Mouse (Mus musculus) kidney, adult 2 months (tissue): ENCODE measurements around the gene Abcb9. TPM values are rescaled to one million over a fixed set of nuclear protein-coding genes. Genes with fewer than 3 reads are reported as not detected.
A peak's percentile ranks its signal among the peaks of the same experiment; 100 is the strongest.
"Not testable (repeated sequence)": the region's sequence is repeated elsewhere in the genome, so short reads cannot be mapped to it uniquely, and the experiment has no call there.

Source experiments
- DNase-seq: peaks from one replicate; pipeline ENCODE4 v3.0.0; 2021
- H3K27ac ChIP-seq: fragments of 200-500 bp; 2 replicates; pipeline ENCODE4 v1.5.1; 2012; ENCODE audit warnings: low read depth, low read length, control low read depth, inconsistent platforms; ENCODE audit not compliant: insufficient read depth
- H3K27me3 ChIP-seq: fragments of 200-500 bp; replicated peaks from 2 replicates; pipeline ENCODE4 v1.6.1; 2012; ENCODE audit warnings: mild to moderate bottlenecking, moderate library complexity, low read length, inconsistent platforms; ENCODE audit not compliant: control insufficient read depth, insufficient read depth
- H3K36me3 ChIP-seq: fragments of 200-500 bp; 2 replicates; pipeline ENCODE4 v1.6.1; 2012; ENCODE audit warnings: mild to moderate bottlenecking, moderate library complexity, low read length, inconsistent platforms; ENCODE audit not compliant: control insufficient read depth, insufficient read depth
- H3K4me1 ChIP-seq: fragments of 200-500 bp; 2 replicates; pipeline ENCODE4 v1.6.1; 2011; ENCODE audit warnings: low read length; ENCODE audit not compliant: control insufficient read depth, insufficient read depth
- H3K4me3 ChIP-seq: fragments of 200-500 bp; 2 replicates; pipeline ENCODE4 v1.5.1; 2011; ENCODE audit warnings: mild to moderate bottlenecking, low read depth, low read length, control low read depth; ENCODE audit not compliant: insufficient read depth
- CTCF ChIP-seq: fragments of 200-500 bp; conservative IDR thresholded peaks from 2 replicates; pipeline ENCODE4 v1.5.1; 2011; ENCODE audit warnings: low read depth, mild to moderate bottlenecking, control low read depth, low read length, moderate library complexity, mixed read lengths; ENCODE audit not compliant: insufficient read depth, insufficient read length
- POLR2A ChIP-seq: fragments of 200-500 bp; IDR thresholded peaks from one replicate; pipeline ENCODE4 v1.6.1; 2011; ENCODE audit warnings: low read depth, low read length, control low read depth
- WGBS: fragments of 180-500 bp; shearing (Covaris S2); methylation state at CpG from one replicate; pipeline ENCODE4 v1.1.7; 2018; 5-methylcytosine and 5-hydroxymethylcytosine counted together
- polyA plus RNA-seq: library from polyadenylated mRNA; depleted of rRNA; stranded (reverse); fragments of >200 nt; gene quantifications from 2 replicates; pipeline ENCODE4 v1.2.3, GENCODE M21; 2012

Abcb9 gene
- polyA plus RNA-seq, 1 experiment = 8.1 TPM

DNA sequence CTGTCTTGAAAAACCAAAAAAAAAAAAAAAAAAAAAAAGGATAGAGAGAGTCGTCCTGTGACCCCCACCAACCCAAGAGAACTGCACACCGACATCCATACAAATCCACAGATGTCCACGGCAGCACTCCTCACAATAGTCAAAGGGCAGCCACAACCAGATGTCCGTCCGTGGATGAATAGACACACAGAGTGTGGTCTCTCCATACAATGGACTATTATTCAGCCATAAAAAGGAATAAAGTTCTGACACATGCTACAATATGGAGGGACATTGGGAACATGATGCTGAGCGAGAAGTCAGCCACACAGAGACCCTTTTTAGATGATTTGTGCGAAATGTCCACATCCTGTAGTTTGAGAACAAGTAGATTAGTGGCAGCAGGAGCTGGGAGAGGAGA lies 36.8 kb downstream of the Abcb9 start:
- WGBS = 97% methylated on average over 7 of the region's 7 CpGs
- Histone ChIP-seq H3K4me1 (peaks cover 2% of the 10 kb centered on the region; the same call in 1 of the 2 replicates), H3K4me3 (no peak overlapping the region), H3K36me3 (no peaks in the 10 kb centered on the region), H3K27me3 (no peaks in the 10 kb centered on the region), H3K27ac (no peak overlapping the region)
- DNase-seq = no peak
- no peak for TF ChIP-seq CTCF
- no peak for TF ChIP-seq POLR2A

DNA sequence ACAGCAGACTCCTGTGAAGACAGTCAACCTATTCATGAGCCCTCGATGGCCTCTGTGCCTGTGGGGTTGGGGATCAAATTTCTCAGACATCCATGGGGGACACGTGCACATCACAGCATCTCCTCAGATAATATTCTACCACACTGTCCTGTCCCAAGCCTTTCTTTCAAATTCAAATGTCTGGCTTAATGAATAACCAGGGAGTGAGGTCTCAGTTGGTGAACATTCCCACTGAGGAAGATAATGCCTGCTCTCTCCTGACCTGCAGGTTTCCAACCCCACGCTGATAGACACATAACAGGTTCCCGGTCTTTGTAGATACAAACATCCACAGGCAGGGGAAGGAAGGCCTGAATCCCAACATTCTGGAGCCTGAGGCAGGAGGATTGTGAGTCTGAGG lies 38.6 kb downstream of the Abcb9 start:
- DNase-seq = peak; percentile 22
- 57% methylated on average over 4 of the region's 4 CpGs for WGBS

DNA sequence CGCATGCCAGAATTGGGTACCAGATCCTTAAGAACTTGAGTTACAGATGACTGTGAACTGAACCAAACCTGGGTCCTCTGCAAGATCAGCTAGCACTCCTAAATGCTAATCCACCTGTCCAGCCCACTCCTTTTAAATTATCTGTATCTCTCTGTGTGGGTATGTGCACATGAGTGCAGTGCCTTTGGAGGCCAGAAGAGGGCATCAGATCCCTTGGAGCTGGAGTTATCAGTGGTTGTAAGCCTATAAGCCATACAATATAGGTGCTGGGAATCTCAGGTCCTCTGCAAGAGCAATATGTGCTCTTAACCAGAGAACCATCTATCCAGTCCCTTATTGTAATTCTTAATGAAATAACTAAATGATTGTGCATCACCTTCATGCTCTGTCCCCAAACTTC lies 39.4 kb downstream of the Abcb9 start:
- H3K4me3 ChIP-seq = no peak overlapping the region
- TF ChIP-seq POLR2A = no peak
- 0 out of 2 replicates have a peak, but pooled peaks have one; percentile 8 for TF ChIP-seq CTCF
- peaks cover 2% of the 10 kb centered on the region; the same call in 1 of the 2 replicates for H3K4me1 ChIP-seq
- WGBS = 100% methylated on average over 1 of the region's 1 CpGs
- no peak overlapping the region for H3K27ac ChIP-seq
- H3K36me3 ChIP-seq = no peaks in the 10 kb centered on the region
- DNase-seq = no peak
- no peaks in the 10 kb centered on the region for H3K27me3 ChIP-seq

More for the DNA sequence above, 38.6 kb downstream of the Abcb9 start:
- Histone ChIP-seq H3K4me3 (no peak overlapping the region), H3K4me1 (peaks cover 2% of the 10 kb centered on the region; the same call in 1 of the 2 replicates), H3K27ac (no peak overlapping the region), H3K36me3 (no peaks in the 10 kb centered on the region), H3K27me3 (no peaks in the 10 kb centered on the region)
- TF ChIP-seq CTCF (no peak), POLR2A (no peak)

DNA sequence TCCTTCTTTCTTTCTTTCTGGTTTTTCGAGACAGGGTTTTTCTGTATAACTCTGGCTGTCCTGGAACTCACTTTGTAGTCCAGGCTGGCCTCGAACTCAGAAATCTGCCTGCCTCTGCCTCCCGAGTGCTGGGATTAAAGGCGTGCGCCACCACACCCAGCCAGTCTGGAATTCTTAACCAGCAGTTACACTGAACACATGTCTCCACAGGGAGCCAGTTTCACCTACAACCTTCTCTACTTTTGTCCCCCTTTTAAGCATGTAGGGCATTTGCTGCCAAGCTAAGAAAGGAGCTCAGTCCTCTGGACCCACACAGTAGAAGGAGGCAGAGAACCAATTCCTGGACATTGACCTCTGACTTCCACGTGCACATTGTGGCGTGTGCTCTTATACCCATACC lies 43.0 kb downstream of the Abcb9 start:
- H3K36me3 ChIP-seq, H3K4me3 ChIP-seq, DNase-seq, H3K4me1 ChIP-seq, H3K27me3 ChIP-seq, H3K27ac ChIP-seq: not testable (repeated sequence)
- 82% methylated on average over 7 of the region's 7 CpGs for WGBS

DNA sequence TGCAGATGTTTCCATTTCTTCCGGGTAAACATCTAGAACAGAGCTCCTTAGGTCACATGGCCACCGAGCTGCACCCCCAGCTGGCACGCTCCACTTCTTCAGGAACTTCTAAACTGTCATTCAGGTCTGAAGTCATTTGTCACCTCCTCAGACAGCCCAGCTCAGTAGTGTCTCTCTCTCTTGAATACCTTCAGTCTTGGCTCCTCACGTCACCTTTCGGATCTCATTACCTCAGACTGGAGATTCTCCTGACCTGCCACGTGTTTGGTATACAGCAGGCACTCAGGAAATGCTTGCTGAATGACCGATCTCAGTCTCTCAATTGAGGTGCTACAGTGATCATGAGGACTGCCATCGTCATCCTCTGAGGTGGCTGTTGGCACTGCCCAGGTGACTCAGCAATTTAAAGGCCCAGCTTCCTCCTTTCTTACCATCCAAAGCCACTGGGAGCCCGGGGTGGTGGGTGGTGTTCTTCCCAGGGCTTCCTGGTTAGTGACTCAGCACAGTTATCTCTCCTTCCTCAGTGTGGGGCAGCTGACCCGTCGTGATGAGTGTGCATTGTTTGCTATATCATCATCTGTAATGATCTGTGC lies 43.6 kb downstream of the Abcb9 start:
- no peak for DNase-seq
- no peak overlapping the region for H3K27ac ChIP-seq
- no peak for TF ChIP-seq CTCF
- TF ChIP-seq POLR2A = no peak
- whole genome bisulfite sequencing = 74% methylated on average over 11 of the region's 11 CpGs
- no peak overlapping the region for H3K4me3 ChIP-seq
- no peaks in the 10 kb centered on the region for H3K36me3 ChIP-seq
- peaks cover under 1% of the 10 kb centered on the region; the same call in 1 of the 2 replicates for H3K4me1 ChIP-seq
- no peaks in the 10 kb centered on the region for H3K27me3 ChIP-seq

DNA sequence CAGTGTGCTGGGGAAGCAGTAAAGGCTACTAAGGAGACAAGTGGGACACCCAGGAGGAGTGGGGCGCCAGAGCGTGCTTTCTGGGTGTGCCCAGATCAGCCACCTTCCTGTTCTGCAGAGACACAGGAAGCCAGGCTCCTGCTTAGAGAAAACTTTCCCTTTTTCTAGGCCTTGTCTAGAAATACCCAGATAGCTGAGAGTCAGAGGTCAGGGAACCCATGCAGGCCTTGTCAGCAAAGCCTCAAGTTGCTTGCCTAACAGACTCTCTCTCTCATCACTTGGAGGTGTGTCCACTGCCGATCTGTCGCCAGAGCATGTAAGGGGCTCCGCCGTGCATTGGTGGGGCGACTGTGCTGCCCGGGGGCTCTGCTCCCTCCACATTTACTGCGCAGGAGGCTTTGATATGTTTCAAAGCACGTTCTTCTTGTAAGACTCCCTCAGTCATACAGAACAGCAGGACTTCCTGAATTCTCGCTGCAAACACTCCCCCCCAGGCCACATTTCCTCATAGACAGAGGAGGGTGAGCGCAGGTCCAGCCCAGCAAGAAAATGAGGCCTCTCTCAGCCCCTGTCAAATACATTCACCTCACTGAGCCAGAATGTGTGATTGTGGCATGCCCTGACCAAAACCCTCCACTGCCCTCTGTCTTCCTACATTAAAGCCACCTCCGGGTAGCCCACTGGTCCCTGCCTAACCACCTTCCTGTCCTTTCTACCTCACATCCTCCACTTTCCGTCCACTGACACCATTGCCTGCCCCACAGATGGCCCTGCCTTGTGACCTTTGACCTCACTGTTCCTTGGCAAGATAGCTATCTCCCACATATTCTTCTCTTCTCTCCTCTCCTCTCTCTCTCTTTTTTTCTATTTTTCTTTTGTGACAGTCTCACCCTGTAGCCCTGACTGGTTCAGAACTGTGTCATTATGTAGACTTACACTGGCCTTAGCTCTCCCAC lies 45.2 kb downstream of the Abcb9 start:
- H3K27me3 ChIP-seq = no peaks in the 10 kb centered on the region
- H3K4me1 ChIP-seq = no peaks in the 10 kb centered on the region
- H3K4me3 ChIP-seq = no peak overlapping the region
- TF ChIP-seq POLR2A (no peak), CTCF (0 out of 2 replicates have a peak, but pooled peaks have one; percentile 14)
- H3K27ac ChIP-seq = 0 out of 2 replicates have a peak overlapping the region, but pooled peaks have one; percentile 11
- DNase-seq = peak; percentile 36
- 57% methylated on average over 14 of the region's 14 CpGs for WGBS
- H3K36me3 ChIP-seq = no peaks in the 10 kb centered on the region
